Comparison of ENCODE assay signal across 16 mouse cellular contexts in the genomic region with DNA sequence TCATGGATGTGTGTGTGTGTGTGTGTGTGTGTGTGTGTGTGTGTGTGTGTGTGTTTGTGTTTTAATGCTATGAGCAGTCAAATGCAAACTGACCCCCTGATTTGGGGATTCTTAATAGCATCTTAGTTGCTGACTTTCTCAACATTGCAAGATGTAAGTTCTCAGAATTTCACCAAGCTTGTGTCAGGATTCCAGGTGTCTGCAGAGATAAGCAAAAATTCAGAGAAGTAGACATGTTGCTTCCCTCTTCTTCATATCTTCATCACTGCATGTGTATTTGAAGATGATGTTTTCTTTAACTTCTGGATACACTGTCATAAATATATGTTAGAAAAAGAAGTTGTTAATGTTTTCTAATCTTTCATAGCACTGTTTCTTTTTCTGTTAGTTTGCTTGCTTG.
"Had no signal": no experiment of that assay in that cellular context is flagged by ENCODE, and none has a peak within 500 bp of the region (broad histone marks: within the 10 kb centered on the region; RNA-seq: fewer than 3 reads in every experiment).

No protein-coding gene starts in this region.

- H3K27ac ChIP-seq: neural tube, embryonic 13.5 days; neural tube, embryonic 15.5 days; stomach, embryonic 15.5 days; stomach, postnatal 0 days had no signal

- H3K4me3 ChIP-seq: neural tube, embryonic 13.5 days; neural tube, embryonic 15.5 days; stomach, embryonic 15.5 days had no signal

- H3K4me1 ChIP-seq: neural tube, embryonic 13.5 days; neural tube, embryonic 15.5 days; stomach, embryonic 15.5 days had no signal

- H3K27me3 ChIP-seq: neural tube, embryonic 13.5 days; neural tube, embryonic 15.5 days; stomach, embryonic 15.5 days had no signal

- DNase-seq: retina, postnatal 1 day; right cerebral cortex, adult 18-20 months; right cerebral cortex, postnatal 14 days; right cerebral cortex, postnatal 25 days; right cerebral cortex, postnatal 4 days; spleen, adult 18-20 months; thymus, adult 18-20 months; thymus, adult 2 months; thymus, postnatal 14 days; thymus, postnatal 25 days; thymus, postnatal 36 days; thymus, postnatal 4 days had no signal

- H3K9me3 ChIP-seq: neural tube, embryonic 13.5 days; neural tube, embryonic 15.5 days; stomach, embryonic 15.5 days had no signal

- H3K36me3 ChIP-seq: neural tube, embryonic 13.5 days; neural tube, embryonic 15.5 days; stomach, embryonic 15.5 days had no signal

- H3K9ac ChIP-seq: neural tube, embryonic 13.5 days; neural tube, embryonic 15.5 days; stomach, embryonic 15.5 days had no signal
